44 mouse cellular contexts compared by ENCODE assay signal in the genomic region with DNA sequence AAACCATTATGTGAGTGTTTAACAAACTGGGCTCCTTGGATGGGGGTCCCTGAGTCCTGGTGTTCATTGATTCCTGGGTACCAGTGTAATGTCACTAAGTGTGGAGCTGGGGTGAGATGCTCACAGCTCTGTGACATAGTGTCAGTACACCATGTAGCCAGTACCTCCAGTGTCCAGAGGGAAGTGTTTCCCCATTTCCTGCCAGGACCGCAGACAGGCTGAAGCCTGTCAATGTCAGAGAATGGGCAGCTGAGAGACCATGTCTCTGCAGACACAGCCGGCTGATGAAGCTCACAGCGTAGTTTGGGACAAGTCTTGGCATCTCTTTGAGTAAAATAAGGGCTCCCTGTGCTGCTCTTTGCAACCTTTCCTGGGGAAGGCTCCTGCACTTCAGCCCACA. TPM values are rescaled to one million over a fixed set of nuclear protein-coding genes. Genes with fewer than 3 reads are reported as not detected.
"Had no signal": no experiment of that assay in that cellular context is flagged by ENCODE, and none has a peak within 500 bp of the region (broad histone marks: within the 10 kb centered on the region; RNA-seq: fewer than 3 reads in every experiment).

No protein-coding gene starts in this region.

- H3K27ac ChIP-seq: left cerebral cortex, adult 2 months; limb, embryonic 10.5 days; limb, embryonic 12.5 days; limb, embryonic 13.5 days; limb, embryonic 15.5 days; liver, embryonic 12.5 days; liver, embryonic 13.5 days; liver, embryonic 14.5 days; liver, embryonic 15.5 days; lung, embryonic 15.5 days; macrophage; midbrain, embryonic 10.5 days; midbrain, embryonic 12.5 days; midbrain, embryonic 13.5 days; midbrain, embryonic 15.5 days; neural tube, embryonic 12.5 days; neural tube, embryonic 13.5 days had no signal

- H3K4me2 ChIP-seq: limb, embryonic 12.5 days; limb, embryonic 13.5 days; limb, embryonic 15.5 days; liver, embryonic 11.5 days; liver, embryonic 12.5 days; liver, embryonic 13.5 days; liver, embryonic 15.5 days; lung, embryonic 14.5 days; lung, embryonic 15.5 days; midbrain, embryonic 11.5 days; midbrain, embryonic 12.5 days; midbrain, embryonic 13.5 days; midbrain, embryonic 15.5 days; neural tube, embryonic 12.5 days; neural tube, embryonic 13.5 days had no signal

- H3K9me3 ChIP-seq: limb, embryonic 10.5 days; limb, embryonic 12.5 days; limb, embryonic 13.5 days; limb, embryonic 15.5 days; liver, embryonic 12.5 days; liver, embryonic 13.5 days; liver, embryonic 15.5 days; lung, embryonic 15.5 days; megakaryocyte, embryonic 14.5 days; midbrain, embryonic 10.5 days; midbrain, embryonic 12.5 days; midbrain, embryonic 13.5 days; midbrain, embryonic 15.5 days; neural tube, embryonic 12.5 days; neural tube, embryonic 13.5 days had no signal

- H3K4me3 ChIP-seq: left cerebral cortex, adult 2 months; limb, embryonic 10.5 days; limb, embryonic 12.5 days; limb, embryonic 13.5 days; limb, embryonic 15.5 days; liver, embryonic 12.5 days; liver, embryonic 13.5 days; liver, embryonic 15.5 days; lung, embryonic 15.5 days; megakaryocyte, embryonic 14.5 days; midbrain, embryonic 10.5 days; midbrain, embryonic 12.5 days; midbrain, embryonic 13.5 days; midbrain, embryonic 15.5 days; myocyte; neural tube, embryonic 12.5 days; neural tube, embryonic 13.5 days had no signal

- H3K9ac ChIP-seq: limb, embryonic 12.5 days; limb, embryonic 13.5 days; limb, embryonic 15.5 days; liver, embryonic 12.5 days; liver, embryonic 13.5 days; liver, embryonic 14.5 days; liver, embryonic 15.5 days; liver, postnatal 0 days; lung, embryonic 14.5 days; lung, embryonic 15.5 days; midbrain, embryonic 12.5 days; midbrain, embryonic 13.5 days; midbrain, embryonic 15.5 days; neural tube, embryonic 12.5 days; neural tube, embryonic 13.5 days had no signal

- ATAC-seq: liver, embryonic 12.5 days; liver, postnatal 0 days; midbrain, embryonic 13.5 days; midbrain, embryonic 15.5 days; midbrain, embryonic 16.5 days had no signal

- H3K36me3 ChIP-seq: limb, embryonic 10.5 days; limb, embryonic 12.5 days; limb, embryonic 13.5 days; limb, embryonic 15.5 days; liver, embryonic 12.5 days; liver, embryonic 13.5 days; liver, embryonic 15.5 days; lung, embryonic 15.5 days; midbrain, embryonic 10.5 days; midbrain, embryonic 12.5 days; midbrain, embryonic 13.5 days; midbrain, embryonic 15.5 days; neural tube, embryonic 12.5 days; neural tube, embryonic 13.5 days had no signal

- H3K27me3 ChIP-seq: limb, embryonic 12.5 days; limb, embryonic 13.5 days; limb, embryonic 15.5 days; liver, embryonic 12.5 days; liver, embryonic 13.5 days; liver, embryonic 15.5 days; lung, embryonic 15.5 days; midbrain, embryonic 12.5 days; midbrain, embryonic 13.5 days; midbrain, embryonic 15.5 days; neural tube, embryonic 12.5 days; neural tube, embryonic 13.5 days had no signal

- DNase-seq: left cerebral cortex, postnatal 4 days; liver; liver, embryonic 13.5 days; liver, postnatal 0 days; lung, adult 2 months; lung, embryonic 14.5 days; lung, postnatal 14 days had no signal

RNA-seq across cellular contexts. Expression of gene 1700016D06Rik, which starts 51.5 kb away (rescaled TPM):
- total RNA-seq: left cerebral cortex, adult 18-20 months; left cerebral cortex, adult 2 months; left cerebral cortex, adult 8-10 months; left cerebral cortex, postnatal 10 days; left cerebral cortex, postnatal 14 days; left cerebral cortex, postnatal 25 days; left cerebral cortex, postnatal 36 days; left cerebral cortex, postnatal 4 days; liver, adult 2 months; megakaryocyte progenitor cell, adult 5-6 weeks; megakaryocyte, adult 5-6 weeks; megakaryocyte-erythroid progenitor cell, adult 5-6 weeks; midbrain, postnatal 0 days had no signal
- polyA plus RNA-seq: limb, embryonic 10.5 days; limb, embryonic 11.5 days; limb, embryonic 12.5 days; limb, embryonic 14.5 days; limb, embryonic 15.5 days; liver, adult 2 months; liver, embryonic 11.5 days; liver, embryonic 12.5 days; liver, embryonic 13.5 days; liver, embryonic 14.5 days; liver, embryonic 15.5 days; liver, embryonic 16.5 days; liver, postnatal 0 days; lung, adult 2 months; lung, embryonic 14.5 days; lung, embryonic 15.5 days; lung, embryonic 16.5 days; macrophage; midbrain, embryonic 11.5 days; midbrain, embryonic 15.5 days; midbrain, embryonic 16.5 days; neural tube, embryonic 11.5 days; neural tube, embryonic 12.5 days; neural tube, embryonic 13.5 days had no signal
